Mouse (Mus musculus): Measurements from ENCODE around the gene H2-Oa. TPM values are rescaled to one million over a fixed set of nuclear protein-coding genes. Genes with fewer than 3 reads are reported as not detected.

H2-Oa gene
- polyA plus RNA-seq, 1 experiment = 2.5 TPM

DNA sequence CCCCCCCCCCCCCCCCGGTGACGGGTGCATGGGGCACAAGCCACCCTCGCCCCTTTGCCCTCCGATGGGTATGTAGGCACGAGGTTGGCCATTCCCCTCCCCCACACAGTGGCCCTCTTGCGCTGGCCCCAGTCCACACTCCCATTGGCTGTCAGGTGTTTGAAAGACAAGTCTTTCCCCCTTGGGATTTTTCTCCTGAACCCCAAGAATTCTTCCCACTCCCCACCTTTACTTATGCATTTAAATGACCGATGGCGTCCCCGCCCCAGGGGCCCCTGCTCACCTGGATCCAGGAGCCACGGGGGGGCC, 29.7 kb downstream of the H2-Oa start:
- no peak for DNase-seq (ENCODE audit: low read depth)

DNA sequence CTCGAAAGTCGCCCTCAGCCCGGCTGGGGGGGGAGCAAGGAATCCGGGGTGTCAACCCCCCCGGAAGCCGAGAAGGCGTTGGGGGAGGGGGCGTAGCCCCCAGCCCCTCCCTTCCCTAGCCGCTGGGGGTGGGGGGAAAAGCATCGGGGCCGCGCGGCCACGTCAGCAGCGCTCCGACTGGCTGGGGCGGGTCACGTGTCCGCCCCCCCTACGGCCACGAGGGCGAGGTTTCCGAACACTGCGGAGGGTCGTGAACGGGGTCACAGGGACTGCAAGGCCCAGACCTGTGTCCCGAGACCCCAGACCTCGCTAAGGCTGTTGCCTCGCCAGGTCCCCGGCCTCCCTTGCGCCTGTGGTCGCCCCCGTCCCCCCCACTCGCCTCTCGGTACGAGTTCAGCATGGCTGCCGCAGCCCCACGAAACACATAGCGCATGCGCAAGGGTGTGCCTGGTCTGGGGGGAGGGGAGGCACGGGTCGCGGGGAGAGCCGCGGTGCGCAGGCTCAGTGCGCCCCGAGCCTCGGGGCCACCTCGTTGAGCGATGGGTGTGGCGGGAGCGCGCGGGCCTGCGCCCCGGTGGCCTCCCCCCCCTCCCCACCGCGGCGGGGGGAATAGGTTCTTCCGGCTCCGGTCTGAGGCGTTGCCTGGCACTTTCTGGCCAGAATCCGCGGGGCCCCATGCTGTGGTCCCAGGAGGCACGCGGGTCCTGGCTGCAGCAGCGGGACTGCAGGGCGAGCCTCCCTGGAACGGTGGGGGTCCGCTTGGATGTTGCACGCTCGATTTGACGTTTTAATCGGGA, 30.2 kb downstream of the H2-Oa start, which contains the start of gene Brd2:
Brd2 (minus strand) TSS at position 447 of the 797 bp plus-strand sequence.
- no peak for DNase-seq (ENCODE audit: low read depth)

GRCm38 (mm10) chr17:34123111-34123510, 31.0 kb downstream of the H2-Oa start:
- no peak for DNase-seq (ENCODE audit: low read depth)

- DNase-seq (ENCODE audit: low read depth) = no peak
These were observed 31.4 kb downstream of the H2-Oa start for GRCm38 (mm10) chr17:34123518-34123917.

DNA sequence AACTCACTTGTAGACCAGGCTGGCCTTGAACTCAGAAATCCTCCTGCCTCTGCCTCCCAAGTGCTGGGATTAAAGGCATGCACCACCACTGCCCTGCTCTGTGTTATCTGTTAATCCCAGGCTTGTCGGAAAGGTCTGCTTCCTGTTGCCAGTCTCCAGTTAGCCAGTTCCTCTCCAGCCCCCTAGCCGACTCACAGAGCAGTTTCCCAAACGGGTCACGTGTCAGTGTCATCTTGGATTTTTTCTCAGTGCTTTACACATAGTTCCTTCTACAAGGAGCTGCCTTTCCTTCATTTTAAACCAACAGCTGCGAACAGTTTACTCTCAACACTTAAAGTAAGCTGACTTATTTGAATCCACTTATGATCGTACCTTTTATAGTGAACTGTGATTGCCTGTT, 32.5 kb downstream of the H2-Oa start:
- DNase-seq (ENCODE audit: low read depth) = no peak

GRCm38 (mm10) chr17:34126826-34127420, 34.8 kb downstream of the H2-Oa start:
- no peak for DNase-seq (ENCODE audit: low read depth)

GRCm38 (mm10) chr17:34127475-34127874, 35.3 kb downstream of the H2-Oa start:
- DNase-seq (ENCODE audit: low read depth) = no peak

GRCm38 (mm10) chr17:34128264-34128937, 36.3 kb downstream of the H2-Oa start:
- no peak for DNase-seq (ENCODE audit: low read depth)

- no peak for DNase-seq (ENCODE audit: low read depth)
These were observed 37.0 kb downstream of the H2-Oa start for GRCm38 (mm10) chr17:34128944-34129791.

GRCm38 (mm10) chr17:34130073-34130947, 38.2 kb downstream of the H2-Oa start:
- no peak for DNase-seq (ENCODE audit: low read depth)

DNA sequence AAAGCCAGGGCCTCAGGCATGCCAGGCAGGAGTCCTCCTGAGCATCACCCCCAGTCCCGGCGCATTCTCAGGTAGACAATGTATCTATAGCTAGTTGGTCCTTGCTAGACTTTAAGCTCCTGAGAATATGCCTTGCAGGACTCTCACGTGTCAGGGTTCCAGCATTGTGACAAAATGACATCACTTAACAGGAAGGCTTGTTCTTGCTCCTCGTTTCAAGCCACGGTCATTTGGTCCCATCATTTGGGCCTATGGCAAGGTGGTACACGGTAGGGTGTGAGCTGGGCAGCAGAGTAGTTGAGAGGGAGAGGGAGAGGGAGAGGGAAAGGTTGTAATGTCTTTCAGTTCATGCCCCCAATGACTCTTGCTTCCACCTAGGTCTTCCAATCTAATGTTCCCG, 39.8 kb downstream of the H2-Oa start:
- DNase-seq (ENCODE audit: low read depth) = no peak

- DNase-seq (ENCODE audit: low read depth) = no peak
These were observed 41.1 kb downstream of the H2-Oa start for GRCm38 (mm10) chr17:34133289-34133688.

DNA sequence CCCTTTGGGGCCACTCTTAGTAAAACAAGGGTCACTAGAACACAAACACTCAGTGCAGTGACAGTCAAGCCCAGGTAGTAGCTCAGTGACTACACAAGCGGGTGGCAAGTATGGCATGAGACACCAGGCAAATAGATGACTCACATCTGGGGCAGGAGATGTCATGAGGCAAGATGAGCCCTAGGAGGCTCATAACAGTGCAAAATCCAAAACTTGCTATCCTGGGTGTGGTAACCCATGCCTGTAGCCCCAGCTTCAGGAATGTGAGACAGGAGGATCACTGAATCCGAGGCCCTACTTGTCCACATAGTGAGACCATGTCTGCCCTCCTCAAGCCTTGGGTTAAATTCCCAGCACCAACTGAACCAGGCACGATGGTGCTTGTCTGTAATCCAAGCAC, 42.3 kb downstream of the H2-Oa start:
- DNase-seq (ENCODE audit: low read depth) = no peak

- DNase-seq (ENCODE audit: low read depth) = no peak
These were observed 43.4 kb downstream of the H2-Oa start for GRCm38 (mm10) chr17:34135297-34136224.

DNA sequence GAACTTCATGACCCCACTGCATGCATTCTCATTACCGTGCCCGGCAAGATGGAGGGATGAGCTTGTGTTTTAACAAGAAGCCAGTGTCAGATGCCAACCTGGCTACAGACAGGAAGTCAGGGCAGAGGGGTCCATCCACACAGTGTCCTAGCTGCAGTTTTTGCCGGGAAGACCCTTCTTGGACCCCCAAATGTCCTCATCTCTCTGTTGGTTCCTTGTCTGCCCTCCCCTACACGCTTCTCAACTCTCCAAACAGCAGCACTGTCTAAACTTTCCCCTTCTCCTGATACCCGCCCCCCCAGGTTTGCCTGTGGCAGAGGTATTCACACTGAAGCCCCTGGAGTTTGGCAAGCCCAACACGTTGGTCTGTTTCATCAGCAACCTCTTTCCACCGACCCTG, 45.5 kb downstream of the H2-Oa start:
- DNase-seq (ENCODE audit: low read depth) = no peak

- no peak for DNase-seq (ENCODE audit: low read depth)
These were observed 46.5 kb downstream of the H2-Oa start for GRCm38 (mm10) chr17:34138655-34139054.

- DNase-seq (ENCODE audit: low read depth) = no peak
These were observed 47.3 kb downstream of the H2-Oa start for GRCm38 (mm10) chr17:34139416-34139815.

DNA sequence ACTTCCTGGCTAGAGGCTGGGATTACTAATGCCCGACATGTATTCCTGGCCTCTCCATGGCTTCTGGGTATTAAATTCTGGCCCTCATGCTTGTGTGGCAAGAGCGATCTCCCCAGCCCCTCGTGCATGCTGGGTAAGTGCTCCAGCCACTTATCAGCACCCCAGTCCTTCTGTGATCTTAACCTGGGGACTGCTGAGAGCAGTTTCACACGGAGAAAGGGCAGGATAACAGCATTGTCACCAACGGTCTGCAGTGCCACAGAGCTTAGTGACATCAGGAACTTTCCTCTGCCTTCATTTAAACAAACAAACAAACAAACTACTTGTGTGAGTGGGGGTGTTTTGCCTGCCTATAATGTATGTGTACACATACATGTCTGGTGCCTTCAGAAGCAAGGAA, 48.1 kb downstream of the H2-Oa start:
- DNase-seq (ENCODE audit: low read depth) = no peak

DNA sequence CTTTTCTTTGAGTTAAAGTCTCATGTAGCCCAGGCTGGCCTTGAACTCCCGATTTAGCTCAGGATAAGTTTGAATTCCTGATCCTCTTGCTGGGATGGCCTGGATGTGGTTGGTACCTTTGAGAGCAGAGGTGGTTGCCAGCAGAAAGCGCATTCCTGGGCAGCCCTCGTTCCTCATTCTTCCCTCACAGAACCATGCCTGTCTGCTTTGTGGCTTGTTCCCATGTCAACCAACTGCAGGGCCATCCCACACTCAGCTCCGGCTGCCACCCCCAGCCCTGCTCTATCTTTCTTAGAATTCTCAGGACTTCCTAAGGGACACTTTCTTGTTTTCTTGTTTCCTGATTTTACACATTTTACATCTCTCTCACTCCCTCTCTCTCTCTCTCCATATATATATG, 49.3 kb downstream of the H2-Oa start:
- DNase-seq (ENCODE audit: low read depth) = no peak

GRCm38 (mm10) chr17:34142456-34143010, 50.4 kb downstream of the H2-Oa start:
- DNase-seq (ENCODE audit: low read depth) = no peak

Measured in gonadal fat pad, adult 2 months (tissue).